Mouse (Mus musculus) monocyte, adult 2 months (primary cell): ENCODE measurements around the gene Coa5.
A peak's percentile ranks its signal among the peaks of the same experiment; 100 is the strongest.

Experiments
- DNase-seq, 2 experiments: peaks; one replicate each; pipeline ENCODE4 v3.0.0; 2022; ENCODE audit warnings: low spot score in 2 of 2, low read depth in 1 of 2

The Coa5 gene

GRCm38 (mm10) chr1:37429366-37430296 is at the start of gene Coa5, which contains the start of gene Unc50:
Gene Coa5, minus strand, starts transcription at chr1:37430103.
Gene Unc50, plus strand, starts transcription at chr1:37430139.
- peak; percentile 83 to 87 for DNase-seq

GRCm38 (mm10) chr1:37479074-37479473 is 49.2 kb upstream of the Coa5 start:
- peak in 1 of 2 experiments; percentile 52 for DNase-seq

- no peak for DNase-seq
These were observed 48.5 kb upstream of the Coa5 start for GRCm38 (mm10) chr1:37478416-37478815.

GRCm38 (mm10) chr1:37477928-37478327 is 48.0 kb upstream of the Coa5 start:
- no peak for DNase-seq

- DNase-seq, result no peak
These were observed 47.3 kb upstream of the Coa5 start for GRCm38 (mm10) chr1:37477250-37477649.

- no peak for DNase-seq
These were observed 45.4 kb upstream of the Coa5 start for GRCm38 (mm10) chr1:37475312-37475711.

- DNase-seq, result no peak
These were observed 44.8 kb upstream of the Coa5 start for GRCm38 (mm10) chr1:37474634-37475190.

- DNase-seq, result peak in 1 of 2 experiments; percentile 25
These were observed 44.1 kb upstream of the Coa5 start for GRCm38 (mm10) chr1:37474046-37474445.

GRCm38 (mm10) chr1:37473251-37473650 is 43.3 kb upstream of the Coa5 start:
- no peak for DNase-seq

GRCm38 (mm10) chr1:37471179-37472148 is 41.6 kb upstream of the Coa5 start:
- DNase-seq, result no peak

GRCm38 (mm10) chr1:37469007-37469406 is 39.1 kb upstream of the Coa5 start:
- DNase-seq, result no peak

GRCm38 (mm10) chr1:37467806-37468205 is 37.9 kb upstream of the Coa5 start:
- no peak for DNase-seq

GRCm38 (mm10) chr1:37466322-37466995 is 36.6 kb upstream of the Coa5 start:
- DNase-seq, result no peak

- no peak for DNase-seq
These were observed 35.1 kb upstream of the Coa5 start for GRCm38 (mm10) chr1:37464878-37465452.

- no peak for DNase-seq
These were observed 27.6 kb upstream of the Coa5 start for GRCm38 (mm10) chr1:37457546-37457945.

GRCm38 (mm10) chr1:37451270-37451669 is 21.4 kb upstream of the Coa5 start:
- no peak for DNase-seq

- DNase-seq, result peak in 1 of 2 experiments; percentile 43
These were observed 18.6 kb upstream of the Coa5 start for GRCm38 (mm10) chr1:37448361-37449095.

- no peak for DNase-seq
These were observed 13.2 kb upstream of the Coa5 start for GRCm38 (mm10) chr1:37442848-37443835.
